Mouse (Mus musculus) forelimb bud, embryonic 11.5 days (tissue): ENCODE data around the gene Ninl.

Experiments used
- DNase-seq: peaks from one replicate; pipeline ENCODE4 v3.0.0-alpha.2; 2012; ENCODE audit warnings: low read depth, low spot score

Ninl gene

GRCm38 (mm10) chr2:150997618-150998017 is 41.6 kb downstream of the Ninl start:
- no peak for DNase-seq

- DNase-seq: no peak
These were observed 43.9 kb downstream of the Ninl start for GRCm38 (mm10) chr2:150995324-150995723.

DNA sequence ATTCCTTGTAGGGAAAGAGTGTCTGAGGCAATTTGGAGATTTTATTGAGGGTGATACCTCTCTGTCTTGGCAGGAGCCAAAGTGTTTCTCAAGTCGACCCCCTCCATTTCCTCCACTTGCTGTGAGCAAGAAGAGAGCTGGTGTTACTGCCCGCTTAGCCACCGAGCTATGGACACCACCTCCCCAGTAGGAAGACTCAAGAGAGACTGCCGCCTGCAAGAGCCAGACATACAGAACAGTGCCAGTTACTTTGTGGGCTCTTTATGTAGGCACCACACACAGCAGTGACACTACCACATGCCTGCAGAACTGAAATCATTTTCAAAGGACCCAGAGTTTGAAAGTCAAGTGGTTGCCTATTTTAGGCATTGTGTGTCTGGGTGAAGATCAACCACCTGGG is 48.1 kb downstream of the Ninl start:
- no peak for DNase-seq

DNA sequence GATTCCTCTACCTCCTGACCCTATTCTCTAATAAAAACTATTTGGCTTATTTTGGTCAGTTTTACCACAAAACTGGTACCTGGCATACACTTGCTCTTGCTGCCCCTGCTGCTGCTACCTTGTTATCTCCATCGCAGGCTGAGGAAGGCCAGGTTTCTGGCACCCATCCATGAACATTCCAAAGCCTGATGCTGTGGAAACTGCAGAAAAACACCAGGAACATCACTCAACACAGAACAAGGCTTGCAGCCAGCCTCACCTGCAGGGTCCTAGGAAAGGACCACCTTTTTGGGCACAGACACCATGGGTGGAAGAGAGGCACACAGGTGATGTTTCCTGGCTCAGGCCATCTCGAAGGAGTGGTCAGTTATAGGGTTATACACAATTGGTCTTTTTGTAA is 48.7 kb downstream of the Ninl start:
- no peak for DNase-seq

GRCm38 (mm10) chr2:150985359-150985758 is 53.8 kb downstream of the Ninl start:
- DNase-seq: no peak

GRCm38 (mm10) chr2:150982051-150982450 is 57.1 kb downstream of the Ninl start:
- DNase-seq: no peak

DNA sequence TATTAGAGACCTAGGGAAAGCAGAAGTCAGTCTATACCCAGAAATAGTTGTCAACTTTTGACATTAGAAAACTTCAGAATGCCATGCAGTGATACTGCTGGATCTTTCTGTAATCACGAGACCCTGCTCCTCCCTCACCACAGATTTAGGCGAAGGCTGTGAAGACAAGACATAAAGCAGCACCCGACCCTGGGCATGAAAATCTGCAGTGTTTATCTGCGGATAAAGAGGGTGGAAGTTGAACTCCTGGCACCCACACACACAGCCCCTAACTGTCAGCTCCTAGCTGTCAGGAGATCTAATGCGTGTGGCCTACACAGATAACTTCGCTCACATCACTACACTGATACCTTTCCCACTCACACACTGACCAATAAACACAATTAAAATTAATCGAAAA is 57.7 kb downstream of the Ninl start:
- DNase-seq: no peak

DNA sequence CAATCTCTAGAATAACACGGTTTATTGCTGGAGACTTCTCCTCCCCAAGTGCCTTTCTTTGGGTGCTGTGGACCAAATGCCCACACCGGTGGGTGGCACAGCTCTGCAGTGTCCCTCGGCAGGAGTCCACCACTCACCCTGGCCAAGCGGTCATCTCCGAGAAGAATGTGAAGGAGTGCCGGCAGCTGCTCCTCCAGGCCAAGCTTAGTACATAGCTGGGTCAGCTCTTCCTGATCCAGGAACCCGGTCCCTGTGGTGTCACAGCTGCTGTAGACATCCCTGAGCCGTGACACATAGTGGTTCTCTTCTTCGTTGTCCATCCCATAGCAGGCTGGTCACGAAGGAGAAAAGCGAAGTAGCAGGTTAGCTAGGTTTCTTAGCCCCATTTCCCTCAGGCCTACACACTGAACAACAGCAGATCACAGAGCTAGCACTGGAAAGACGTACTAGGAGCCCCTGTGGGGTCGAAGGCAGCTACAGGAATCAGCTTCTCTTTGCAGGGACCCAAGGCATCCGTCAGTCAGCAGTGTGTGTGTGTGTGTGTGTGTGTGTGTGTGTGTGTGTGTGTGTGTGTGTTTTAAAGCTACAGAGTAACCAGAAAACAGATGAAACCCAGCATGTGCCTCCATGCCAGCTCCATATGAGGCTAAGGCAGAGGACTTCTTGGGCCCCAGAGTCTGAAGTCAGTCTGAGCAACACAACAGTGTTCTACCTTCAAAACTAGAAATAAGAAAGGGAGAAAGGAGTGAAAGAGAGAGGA is 59.1 kb downstream of the Ninl start:
- no peak for DNase-seq

DNA sequence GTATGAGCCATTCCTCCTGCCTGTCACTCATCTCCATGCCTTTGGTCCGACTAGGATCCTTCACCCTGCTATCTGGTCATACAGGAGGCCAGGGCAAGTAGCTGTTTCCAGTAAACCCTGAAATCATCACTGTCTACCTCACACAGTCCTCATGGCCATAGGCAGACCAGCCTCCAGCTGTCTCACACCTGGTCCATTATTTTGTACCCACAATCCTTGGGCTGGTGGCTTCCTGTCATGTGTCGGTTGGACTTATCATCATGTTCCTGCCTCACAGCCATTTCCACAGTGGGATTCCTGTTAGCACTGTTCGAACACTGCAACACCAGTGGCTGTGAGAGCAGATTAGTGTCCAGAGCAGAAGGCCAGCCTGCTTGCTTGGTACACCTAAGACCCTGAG is 60.4 kb downstream of the Ninl start:
- no peak for DNase-seq

DNA sequence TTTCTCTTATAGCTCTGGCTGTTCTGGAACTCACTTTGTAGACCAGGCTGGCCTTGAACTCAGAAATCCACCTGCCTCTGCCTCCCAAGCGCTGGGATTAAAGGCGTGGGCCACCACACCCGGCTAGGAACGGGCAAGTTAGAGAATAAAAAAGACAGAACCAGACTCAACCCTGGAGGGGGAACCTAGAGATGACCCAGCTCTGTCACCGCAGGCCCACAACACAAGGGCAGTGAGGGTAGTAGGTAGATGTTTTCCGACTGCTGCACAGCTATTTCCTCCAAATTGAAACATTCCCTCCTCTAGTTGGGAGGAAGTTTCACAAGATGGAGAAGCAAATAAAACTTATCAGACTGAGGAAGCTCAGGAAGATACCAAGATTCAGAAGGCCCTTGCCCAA is 61.5 kb downstream of the Ninl start:
- no peak for DNase-seq

DNA sequence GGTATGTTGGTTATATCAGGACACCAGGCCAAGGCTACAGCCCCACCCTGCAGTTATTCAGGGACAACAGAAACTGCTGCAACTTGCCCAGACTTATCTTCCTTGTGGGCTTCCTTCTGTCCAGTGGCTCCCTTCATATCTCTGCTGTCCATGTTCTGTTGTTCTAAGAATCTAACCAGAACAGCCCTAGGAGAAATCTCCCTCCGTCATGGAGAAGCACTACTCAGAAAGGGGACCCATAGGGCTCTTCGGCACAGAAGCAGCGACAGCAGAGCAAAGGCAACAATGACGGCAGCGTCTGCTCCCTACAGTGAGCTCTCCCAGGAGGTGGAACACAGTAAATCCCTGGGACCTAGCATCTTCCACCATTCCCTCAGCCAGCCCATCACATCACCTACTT is 62.3 kb downstream of the Ninl start:
- no peak for DNase-seq

- no peak for DNase-seq
These were observed 65.6 kb downstream of the Ninl start for GRCm38 (mm10) chr2:150973401-150974115.

- no peak for DNase-seq
These were observed 66.5 kb downstream of the Ninl start for GRCm38 (mm10) chr2:150972681-150973080.

DNA sequence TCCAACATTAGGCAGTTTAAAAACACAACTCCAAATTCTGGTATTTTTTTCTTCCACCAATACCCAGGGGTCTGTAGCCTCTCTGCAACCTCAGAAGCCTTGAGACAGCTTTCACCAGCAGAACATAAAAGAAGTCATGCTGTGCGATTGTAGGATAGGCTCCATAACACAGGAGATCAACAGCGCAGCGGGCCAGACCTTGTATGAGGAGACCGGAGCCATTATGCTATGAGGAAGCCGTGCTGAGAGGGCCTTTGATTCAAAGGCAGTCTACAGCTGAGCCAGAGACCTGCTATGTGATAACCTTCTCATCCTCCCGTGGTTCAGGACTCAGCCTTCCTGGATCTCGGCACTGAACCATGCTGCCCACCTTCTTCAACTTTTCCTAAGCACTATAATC is 67.3 kb downstream of the Ninl start:
- DNase-seq: no peak

- no peak for DNase-seq
These were observed 70.0 kb downstream of the Ninl start for GRCm38 (mm10) chr2:150969231-150969630.

- no peak for DNase-seq
These were observed 71.7 kb downstream of the Ninl start for GRCm38 (mm10) chr2:150967491-150967890.

DNA sequence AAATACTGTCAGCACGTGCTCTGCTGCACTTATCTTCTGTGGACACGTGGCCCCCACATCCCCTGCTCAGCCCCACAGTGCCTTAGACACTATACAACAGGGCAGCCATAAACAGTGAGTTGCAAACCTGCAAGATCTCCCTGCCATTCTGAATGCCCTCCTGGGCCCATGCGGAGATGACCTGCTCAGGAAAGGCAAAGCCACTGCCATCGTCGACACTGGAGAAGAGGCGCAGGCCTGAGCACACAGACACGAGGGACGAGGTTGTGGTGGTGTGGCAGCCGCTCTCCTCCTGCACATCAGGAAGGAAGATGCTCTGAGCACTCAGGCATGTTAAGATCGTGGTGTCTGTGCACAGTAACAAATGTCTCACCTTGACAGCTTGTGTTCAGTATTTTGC is 73.2 kb downstream of the Ninl start:
- no peak for DNase-seq

DNA sequence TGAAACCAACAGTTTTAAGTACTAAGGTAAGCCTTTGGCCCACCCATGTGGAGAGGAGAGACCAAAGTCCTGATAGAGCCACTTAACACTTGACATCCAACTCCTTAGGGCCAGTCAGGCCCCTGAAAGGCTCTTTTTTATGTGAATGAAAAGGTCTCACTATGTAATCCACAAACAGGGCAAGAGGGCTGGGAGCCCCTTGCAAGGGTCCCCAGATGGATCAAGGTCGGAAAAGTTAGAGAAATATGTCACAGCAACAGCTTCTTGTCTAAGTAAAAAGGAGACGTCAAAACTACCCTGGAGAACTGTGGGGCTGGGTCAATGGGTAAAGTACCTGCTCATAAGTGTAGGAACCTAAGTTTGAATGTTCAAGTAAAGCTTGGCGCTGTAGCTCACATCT is 74.5 kb downstream of the Ninl start:
- no peak for DNase-seq

DNA sequence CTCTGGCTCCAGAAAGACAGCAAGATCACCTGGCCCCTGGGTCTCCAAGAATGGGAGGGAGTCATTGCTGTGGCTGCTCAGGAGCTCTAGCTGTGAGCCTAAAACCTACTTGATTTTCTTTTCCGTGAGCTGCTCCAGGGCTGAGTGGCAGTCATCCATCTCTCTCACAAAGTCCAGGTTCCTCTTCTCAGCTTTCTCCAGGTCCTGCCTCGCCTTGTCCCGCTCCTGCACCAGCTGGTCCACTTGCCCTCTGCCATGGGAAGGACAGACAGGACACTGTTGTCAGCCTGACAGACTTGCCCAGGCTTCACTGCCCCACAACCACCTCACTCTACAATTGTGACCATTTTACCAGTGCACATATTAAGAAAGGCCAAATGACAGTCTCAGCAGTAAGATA is 75.9 kb downstream of the Ninl start:
- no peak for DNase-seq

- DNase-seq: no peak
These were observed 79.7 kb downstream of the Ninl start for GRCm38 (mm10) chr2:150959521-150959920.

DNA sequence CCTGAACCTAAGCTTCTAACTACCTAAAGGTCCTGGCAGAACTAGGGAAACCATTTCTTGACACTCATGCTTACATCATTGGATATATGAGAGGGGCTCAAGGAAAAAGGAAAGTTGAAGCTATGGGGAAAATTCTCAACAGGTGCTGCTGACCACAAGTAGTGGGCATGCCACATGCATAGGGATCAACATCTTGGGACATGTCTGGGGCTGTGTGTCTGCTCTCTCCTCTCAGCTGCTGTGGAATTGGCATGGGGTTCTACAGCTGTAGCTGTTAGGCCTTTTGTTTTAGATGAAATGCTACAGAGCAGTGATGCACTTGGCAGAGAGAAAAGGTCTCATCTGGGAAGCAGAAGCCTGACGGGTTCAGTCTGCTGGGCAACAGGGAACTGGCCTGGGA is 83.3 kb downstream of the Ninl start:
- no peak for DNase-seq

DNA sequence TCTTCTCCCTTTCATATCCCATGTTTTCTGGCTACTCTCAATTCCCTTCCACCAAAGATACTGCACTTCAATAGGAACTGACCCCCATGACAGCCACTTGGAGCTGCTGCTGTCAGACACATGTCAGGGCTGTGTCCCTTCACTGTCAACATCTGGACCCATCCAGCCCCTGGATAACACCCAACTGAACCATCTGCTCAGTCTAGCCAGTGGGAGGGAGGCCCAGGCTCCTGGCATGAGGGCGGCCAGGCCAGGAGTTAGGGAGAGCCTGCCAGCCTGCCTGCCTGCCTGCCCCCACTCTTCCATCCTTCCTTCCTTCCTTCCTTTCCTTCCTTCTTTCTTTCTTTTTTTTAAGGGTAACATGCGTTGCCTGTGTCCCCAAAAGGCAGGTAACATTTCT is 88.0 kb downstream of the Ninl start:
- DNase-seq: no peak

DNA sequence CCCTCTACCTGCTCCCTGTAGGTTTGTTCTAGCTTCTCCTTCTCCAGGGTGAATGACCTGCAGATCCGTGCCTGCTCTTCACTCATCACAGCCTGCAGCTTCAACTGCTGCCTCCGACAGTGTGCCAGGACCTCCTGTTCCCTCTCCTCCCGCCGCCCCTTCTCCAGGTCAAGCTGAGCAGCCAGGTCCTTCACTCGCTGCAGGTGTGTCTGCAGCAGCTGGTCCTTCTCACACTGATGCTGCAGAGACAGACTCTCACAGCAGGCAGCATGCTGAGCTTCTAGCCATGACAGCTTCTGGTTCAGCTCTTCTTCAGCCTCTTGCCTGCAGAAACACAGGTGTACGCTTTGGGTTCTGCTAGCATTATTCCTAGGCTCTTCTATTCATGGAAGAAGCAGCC is 89.1 kb downstream of the Ninl start:
- DNase-seq: no peak
